Mouse (Mus musculus): Measurements from ENCODE around the gene Stk32b.

DNA sequence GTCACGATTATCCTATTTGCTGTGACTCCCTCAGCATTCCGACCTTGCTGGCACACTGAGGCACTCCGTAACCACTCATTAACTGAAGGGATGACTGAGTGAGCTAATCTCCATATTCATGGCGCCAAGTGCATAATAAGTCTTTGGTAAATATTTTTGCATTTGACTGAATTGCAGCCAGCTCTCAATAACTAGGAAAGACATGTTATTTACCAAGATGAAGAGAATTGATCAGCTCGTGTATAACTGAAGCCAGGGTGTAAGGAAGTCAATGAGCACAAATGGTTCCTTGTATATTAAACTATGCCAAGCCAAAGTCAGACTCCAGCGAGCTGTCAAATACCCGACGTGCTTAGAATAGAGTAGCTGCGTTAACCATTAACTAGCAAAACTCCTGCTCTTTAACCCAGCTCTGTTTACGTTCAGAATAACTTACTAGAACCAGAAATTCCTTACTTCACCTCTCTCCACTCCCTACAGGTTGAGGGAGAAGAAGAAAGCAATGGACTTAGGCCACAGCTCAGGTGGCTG, 66.2 kb downstream of the Stk32b start:
- TF ChIP-seq CTCF (IDR thresholded peaks at IDR 0.05; ENCODE audit: low read depth) (no peak), EP300 (IDR thresholded peaks at IDR 0.05; ENCODE audit: low read depth) (no peak)

All from heart, postnatal 0 days (tissue).